Comparison of ENCODE assay signal across 16 mouse cellular contexts in the genomic region with DNA sequence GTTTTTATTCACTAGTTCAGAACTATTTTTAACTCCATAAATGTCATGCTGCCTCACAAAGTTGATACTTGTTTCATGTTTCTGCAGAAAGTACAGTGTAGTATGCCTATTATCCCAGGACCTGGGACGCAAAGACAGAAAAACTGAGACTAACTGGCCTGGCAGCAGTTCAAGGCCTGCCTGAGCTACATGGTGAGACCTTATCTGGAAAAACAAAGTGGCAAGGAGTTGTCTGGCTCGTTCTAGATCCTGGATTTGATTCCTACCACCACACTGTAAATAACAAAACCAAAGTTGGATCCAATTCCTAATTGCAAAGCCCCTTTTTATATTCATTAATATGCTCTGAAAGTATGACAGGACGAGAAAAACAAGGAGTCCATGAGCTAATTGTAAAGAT. TPM values are rescaled to one million over a fixed set of nuclear protein-coding genes. Genes with fewer than 3 reads are reported as not detected.
DNase-seq lines count a peak whose midpoint lies in the region; ATAC-seq and TF ChIP-seq lines count a peak whose summit lies in the region.
"Had no signal": no experiment of that assay in that cellular context is flagged by ENCODE, and none has a peak within 500 bp of the region (broad histone marks: within the 10 kb centered on the region; RNA-seq: fewer than 3 reads in every experiment).

No protein-coding gene starts in this region.

- H3K27me3 ChIP-seq in kidney, adult 2 months (replicated peaks; ENCODE audit: control insufficient read depth, insufficient read depth, low read length): no peaks in the 10 kb centered on the region
- H3K27me3 ChIP-seq in myocyte (ENCODE audit: control insufficient read depth, insufficient read depth, insufficient read length): no peaks in the 10 kb centered on the region
- H3K27me3 ChIP-seq in midbrain, postnatal 0 days (ENCODE audit: insufficient read depth, low read length): no peaks in the 10 kb centered on the region
- H3K27me3 ChIP-seq: hindbrain, embryonic 12.5 days; liver, embryonic 12.5 days; neural tube, embryonic 15.5 days had no signal

- peaks cover 2% of the 10 kb centered on the region; the same call in 1 of the 2 replicates for H3K36me3 ChIP-seq in kidney, adult 2 months (ENCODE audit: control insufficient read depth, insufficient read depth, low read length)
- H3K36me3 ChIP-seq in myocyte (ENCODE audit: control insufficient read depth, insufficient read depth): no peaks in the 10 kb centered on the region
- no peaks in the 10 kb centered on the region for H3K36me3 ChIP-seq in midbrain, postnatal 0 days (ENCODE audit: insufficient read depth, low read length)
- H3K36me3 ChIP-seq: hindbrain, embryonic 12.5 days; neural tube, embryonic 15.5 days had no signal

- DNase-seq in cerebellum, adult 18-20 months: peak; percentile 9 to 23
- no peak for DNase-seq in cerebellum, adult 11 months
- DNase-seq in kidney, adult 2 months: no peak
- DNase-seq in kidney, postnatal 10 days: no peak
- DNase-seq in adrenal gland, postnatal 10 days: peak; percentile 69
- no peak for DNase-seq in B cell, adult 2 months
- no peak for DNase-seq in midbrain, postnatal 0 days (ENCODE audit: low spot score)
- DNase-seq: heart, adult 11 months; kidney, adult 18-20 months; lung, postnatal 10 days; midbrain, embryonic 14.5 days had no signal

- TF ChIP-seq CTCF in kidney, adult 2 months (conservative IDR thresholded peaks at IDR 0.05; ENCODE audit: insufficient read depth, insufficient read length, low read depth, low read length): no peak
- TF ChIP-seq CTCF in midbrain, postnatal 0 days (IDR thresholded peaks at IDR 0.05): no peak

- no peak overlapping the region for H3K4me3 ChIP-seq in kidney, adult 2 months (ENCODE audit: insufficient read depth, low read depth, low read length)
- no peak overlapping the region for H3K4me3 ChIP-seq in myocyte
- no peak overlapping the region for H3K4me3 ChIP-seq in midbrain, postnatal 0 days (ENCODE audit: low read depth, low read length)
- H3K4me3 ChIP-seq: hindbrain, embryonic 12.5 days; layer of hippocampus, adult 2 months; liver, embryonic 12.5 days; neural tube, embryonic 15.5 days had no signal

- H3K9me3 ChIP-seq in midbrain, postnatal 0 days (ENCODE audit: low read length): no peaks in the 10 kb centered on the region
- H3K9me3 ChIP-seq: hindbrain, embryonic 12.5 days; liver, embryonic 12.5 days; neural tube, embryonic 15.5 days had no signal

- peak overlapping the region; percentile 43 for H3K4me2 ChIP-seq in myocyte (ENCODE audit: low read depth)
- no peak overlapping the region for H3K4me2 ChIP-seq in midbrain, postnatal 0 days (ENCODE audit: low read depth, low read length, poor library complexity, severe bottlenecking)
- H3K4me2 ChIP-seq: hindbrain, embryonic 12.5 days; liver, embryonic 12.5 days; neural tube, embryonic 15.5 days had no signal

- no peak for TF ChIP-seq POLR2A in kidney, adult 2 months (IDR thresholded peaks at IDR 0.05; ENCODE audit: low read depth, low read length)
- TF ChIP-seq POLR2A in myocyte (IDR thresholded peaks at IDR 0.05; ENCODE audit: insufficient read length, low read depth): no peak

- peaks cover 2% of the 10 kb centered on the region; the same call in 1 of the 2 replicates for H3K4me1 ChIP-seq in kidney, adult 2 months (ENCODE audit: control insufficient read depth, insufficient read depth, low read length)
- no peaks in the 10 kb centered on the region for H3K4me1 ChIP-seq in midbrain, postnatal 0 days (ENCODE audit: insufficient read depth, low read length)
- H3K4me1 ChIP-seq: hindbrain, embryonic 12.5 days; neural tube, embryonic 15.5 days had no signal

- WGBS in kidney, adult 2 months: 40% methylated on average over 3 of the region's 3 CpGs
- WGBS in midbrain, postnatal 0 days: 71% methylated on average over 3 of the region's 3 CpGs

- H3K9ac ChIP-seq in midbrain, postnatal 0 days (replicated peaks; ENCODE audit: low read length, poor library complexity, severe bottlenecking): no peak overlapping the region
- H3K9ac ChIP-seq: hindbrain, embryonic 12.5 days; liver, embryonic 12.5 days; neural tube, embryonic 15.5 days had no signal

- H3K27ac ChIP-seq in kidney, adult 2 months (ENCODE audit: insufficient read depth, low read depth, low read length): peak overlapping the region; percentile 31; the same call in 1 of the 2 replicates
- H3K27ac ChIP-seq in midbrain, postnatal 0 days (ENCODE audit: low read depth, low read length): no peak overlapping the region
- H3K27ac ChIP-seq: hindbrain, embryonic 12.5 days; layer of hippocampus, adult 2 months; liver, embryonic 12.5 days; neural tube, embryonic 15.5 days had no signal

- ATAC-seq in midbrain, postnatal 0 days (ENCODE audit: low FRiP score): no peak
- ATAC-seq: liver, embryonic 12.5 days had no signal

- no peak overlapping the region for H3ac ChIP-seq in myocyte (ENCODE audit: control insufficient read depth, insufficient read length)

- H3K79me2 ChIP-seq in myocyte (ENCODE audit: control insufficient read depth, insufficient read depth): peaks cover 88% of the 10 kb centered on the region

TF ChIP-seq in myocyte, 11 proteins besides CTCF, POLR2A, EP300 and RAD21:
- TF ChIP-seq TCF12 (IDR thresholded peaks at IDR 0.05; ENCODE audit: insufficient read depth, poor library complexity, severe bottlenecking) (no peak), MAX (IDR thresholded peaks at IDR 0.05; ENCODE audit: low read depth) (no peak), E2F4 (IDR thresholded peaks at IDR 0.05; ENCODE audit: insufficient read depth) (no peak), MYOD1 (IDR thresholded peaks at IDR 0.05; ENCODE audit: control insufficient read depth in 1 of 3, insufficient read length in 2 of 3, low read depth in 2 of 3) (no peak), MYOG (IDR thresholded peaks at IDR 0.05; ENCODE audit: control insufficient read depth in 1 of 3, insufficient read depth in 1 of 3, insufficient read length in 2 of 3, low read depth in 2 of 3) (no peak), REST (IDR thresholded peaks at IDR 0.05; ENCODE audit: insufficient read depth, insufficient read length) (no peak), POLR2AphosphoS2 (IDR thresholded peaks at IDR 0.05; ENCODE audit: insufficient read length, low read depth) (no peak), CEBPB (IDR thresholded peaks at IDR 0.05; ENCODE audit: insufficient read depth, poor library complexity, severe bottlenecking) (no peak), USF1 (IDR thresholded peaks at IDR 0.05; ENCODE audit: low read depth) (no peak), SRF (IDR thresholded peaks at IDR 0.05; ENCODE audit: control insufficient read depth, insufficient read length, low read depth) (no peak), TCF3 (IDR thresholded peaks at IDR 0.05; ENCODE audit: insufficient read length, low read depth) (no peak)
TF ChIP-seq in myocyte: peak in this region for 0.

RNA-seq across cellular contexts. Expression of gene Pkn2, which starts 25.0 kb away (rescaled TPM):
- 12.7 and 13.6 TPM in 2 replicates for polyA plus RNA-seq in kidney, adult 2 months (2012; rRNA removed)
- 10 to 100 TPM; 64.6 to 71.5 TPM for total RNA-seq in adrenal gland, postnatal 10 days (2021)
- polyA plus RNA-seq in myocyte (2012; fragmentation: generic; extraction: Trizol): 11.8 TPM
- 20.9 and 27.2 TPM in 2 replicates for total RNA-seq in midbrain, postnatal 0 days (2014; rRNA removed)
- polyA plus RNA-seq in midbrain, postnatal 0 days (2015; fragmentation: Nextera tagmentation; extraction: Ambion mirVana): 15.5 and 24.1 TPM in 2 replicates

Comparison
In these comparisons a context has a peak if more than half of its experiments do, and no peak if none do; other contexts are left out.
1. DNase-seq: peak in cerebellum, adult 18-20 months (2 of 2) and adrenal gland, postnatal 10 days (single experiment); none in cerebellum, adult 11 months (single experiment), kidney, adult 2 months (single experiment), kidney, postnatal 10 days (single experiment), B cell, adult 2 months (0 of 2) and midbrain, postnatal 0 days (single experiment).